Mouse (Mus musculus): Measurements from ENCODE around the gene Tmem86a. TPM values are rescaled to one million over a fixed set of nuclear protein-coding genes. Genes with fewer than 3 reads are reported as not detected.
"Not testable (repeated sequence)": the region's sequence is repeated elsewhere in the genome, so short reads cannot be mapped to it uniquely, and the experiment has no call there.

Tmem86a gene
- total RNA-seq, 2 experiments from 2014 or later = 12.5 to 14.7 TPM

- TF ChIP-seq CTCF (IDR thresholded peaks at IDR 0.05) = no peak
- Histone ChIP-seq H3K4me3 (no peak overlapping the region), H3K27ac (no peak overlapping the region)
- DNase-seq (ENCODE audit: extremely low spot score in 1 of 2, low spot score in 2 of 2) = no peak
- intact Hi-C loops (cut with DNase I) = loop anchor here (1.0 kb wide), 1 partner anchor 51 kb away; no protein-coding TSS in a partner anchor
Observed at GRCm38 (mm10) chr7:47014564-47015389, 35.6 kb upstream of the Tmem86a start.

- intact Hi-C loops (cut with DNase I) = loop anchor here (1.0 kb wide), 1 partner anchor 52 kb away; no protein-coding TSS in a partner anchor
- Histone ChIP-seq H3K4me3 (no peak overlapping the region), H3K27ac (no peak overlapping the region)
- peak; percentile 78 for TF ChIP-seq CTCF (IDR thresholded peaks at IDR 0.05)
- peak; percentile 59 to 70 for DNase-seq (ENCODE audit: extremely low spot score in 1 of 2, low spot score in 2 of 2)
Observed at GRCm38 (mm10) chr7:47015390-47016065, 34.9 kb upstream of the Tmem86a start.

GRCm38 (mm10) chr7:47016602-47017001 lies 33.8 kb upstream of the Tmem86a start:
- no peak for TF ChIP-seq CTCF (IDR thresholded peaks at IDR 0.05)
- Histone ChIP-seq H3K4me3 (no peak overlapping the region), H3K27ac (no peak overlapping the region)
- intact Hi-C loops (cut with DNase I) = no loop called here
- DNase-seq (ENCODE audit: extremely low spot score in 1 of 2, low spot score in 2 of 2) = no peak

GRCm38 (mm10) chr7:47017146-47017545 lies 33.3 kb upstream of the Tmem86a start:
- Histone ChIP-seq H3K27ac (no peak overlapping the region), H3K4me3 (no peak overlapping the region)
- no peak for TF ChIP-seq CTCF (IDR thresholded peaks at IDR 0.05)
- intact Hi-C loops (cut with DNase I) = no loop called here
- no peak for DNase-seq (ENCODE audit: extremely low spot score in 1 of 2, low spot score in 2 of 2)

- Histone ChIP-seq H3K27ac (no peak overlapping the region), H3K4me3 (no peak overlapping the region)
- intact Hi-C loops (cut with DNase I) = no loop called here
- no peak for TF ChIP-seq CTCF (IDR thresholded peaks at IDR 0.05)
- DNase-seq (ENCODE audit: extremely low spot score in 1 of 2, low spot score in 2 of 2) = peak; percentile 41 to 65
Observed at GRCm38 (mm10) chr7:47019641-47020040, 30.8 kb upstream of the Tmem86a start.

GRCm38 (mm10) chr7:47020956-47021355 lies 29.4 kb upstream of the Tmem86a start:
- Histone ChIP-seq H3K27ac (no peak overlapping the region), H3K4me3 (no peak overlapping the region)
- intact Hi-C loops (cut with DNase I) = no loop called here
- no peak for DNase-seq (ENCODE audit: extremely low spot score in 1 of 2, low spot score in 2 of 2)
- no peak for TF ChIP-seq CTCF (IDR thresholded peaks at IDR 0.05)

DNA sequence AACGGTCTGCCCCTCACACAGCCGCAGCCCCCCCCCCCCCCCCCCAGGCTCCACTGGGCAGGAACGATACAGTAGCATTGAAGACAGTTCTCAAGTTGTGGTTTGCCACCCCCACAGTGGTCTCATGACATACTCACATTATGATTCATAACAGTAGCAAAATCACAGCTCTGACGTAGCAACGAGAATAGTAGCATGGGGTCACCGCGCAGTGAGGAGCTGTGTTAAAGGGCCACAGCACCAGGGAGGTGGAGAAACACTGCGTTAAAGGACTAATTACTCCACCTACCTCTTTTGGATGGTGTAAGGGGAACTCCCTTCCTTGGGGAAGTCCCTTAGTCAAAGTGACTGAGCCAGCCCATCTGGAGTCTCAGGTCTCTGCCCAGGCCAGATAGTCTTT lies 27.9 kb upstream of the Tmem86a start:
- H3K4me3 ChIP-seq = no peak overlapping the region
- H3K27ac ChIP-seq = no peak overlapping the region
- intact Hi-C loops (cut with DNase I) = no loop called here
- TF ChIP-seq CTCF (IDR thresholded peaks at IDR 0.05) = no peak
- DNase-seq (ENCODE audit: extremely low spot score in 1 of 2, low spot score in 2 of 2) = no peak

GRCm38 (mm10) chr7:47023530-47023929 lies 26.9 kb upstream of the Tmem86a start:
- Histone ChIP-seq H3K27ac (no peak overlapping the region), H3K4me3 (no peak overlapping the region)
- peak; percentile 94 for TF ChIP-seq CTCF (IDR thresholded peaks at IDR 0.05)
- intact Hi-C loops (cut with DNase I) = loop anchor here (1.0 kb wide), 3 partner anchors 58 to 127 kb away; no protein-coding TSS in a partner anchor
- DNase-seq (ENCODE audit: extremely low spot score in 1 of 2, low spot score in 2 of 2) = peak; percentile 79 to 87

- H3K4me3 ChIP-seq = no peak overlapping the region
- no peak for DNase-seq (ENCODE audit: extremely low spot score in 1 of 2, low spot score in 2 of 2)
- intact Hi-C loops (cut with DNase I) = no loop called here
- TF ChIP-seq CTCF (IDR thresholded peaks at IDR 0.05) = no peak
- H3K27ac ChIP-seq = no peak overlapping the region
Observed at GRCm38 (mm10) chr7:47024454-47024853, 25.9 kb upstream of the Tmem86a start.

DNA sequence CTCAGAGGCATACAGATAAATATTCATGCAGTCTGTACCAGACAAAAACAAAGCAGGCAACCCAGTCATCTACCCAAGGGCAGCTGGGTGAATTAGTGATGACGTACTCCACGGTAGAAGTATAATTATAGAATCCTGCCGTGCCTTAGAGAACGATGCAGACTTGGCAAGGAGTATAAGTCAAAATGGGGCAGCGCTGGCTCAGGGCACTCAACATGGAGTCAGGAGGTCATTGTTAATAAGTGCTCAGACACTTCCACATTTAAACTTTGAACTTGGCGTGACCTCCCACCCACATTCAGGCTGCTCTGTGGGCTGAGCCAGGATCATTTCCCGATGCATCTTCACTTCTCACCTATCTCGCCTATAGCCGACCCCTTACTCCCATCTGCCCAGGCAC lies 25.0 kb upstream of the Tmem86a start:
- intact Hi-C loops (cut with DNase I) = no loop called here

GRCm38 (mm10) chr7:47026899-47027298 lies 23.5 kb upstream of the Tmem86a start:
- DNase-seq (ENCODE audit: extremely low spot score in 1 of 2, low spot score in 2 of 2); H3K4me3 ChIP-seq; intact Hi-C loops (cut with DNase I); H3K27ac ChIP-seq: not testable (repeated sequence)

More for the DNA sequence above, 25.0 kb upstream of the Tmem86a start:
- DNase-seq (ENCODE audit: extremely low spot score in 1 of 2, low spot score in 2 of 2) = no peak
- TF ChIP-seq CTCF (IDR thresholded peaks at IDR 0.05) = no peak
- H3K27ac ChIP-seq = no peak overlapping the region
- no peak overlapping the region for H3K4me3 ChIP-seq

GRCm38 (mm10) chr7:47027520-47027919 lies 22.9 kb upstream of the Tmem86a start:
- Histone ChIP-seq H3K4me3 (no peak overlapping the region), H3K27ac (no peak overlapping the region)
- peak; percentile 17 for TF ChIP-seq CTCF (IDR thresholded peaks at IDR 0.05)
- intact Hi-C loops (cut with DNase I) = no loop called here
- DNase-seq (ENCODE audit: extremely low spot score in 1 of 2, low spot score in 2 of 2) = no peak
